In the genomic region with DNA sequence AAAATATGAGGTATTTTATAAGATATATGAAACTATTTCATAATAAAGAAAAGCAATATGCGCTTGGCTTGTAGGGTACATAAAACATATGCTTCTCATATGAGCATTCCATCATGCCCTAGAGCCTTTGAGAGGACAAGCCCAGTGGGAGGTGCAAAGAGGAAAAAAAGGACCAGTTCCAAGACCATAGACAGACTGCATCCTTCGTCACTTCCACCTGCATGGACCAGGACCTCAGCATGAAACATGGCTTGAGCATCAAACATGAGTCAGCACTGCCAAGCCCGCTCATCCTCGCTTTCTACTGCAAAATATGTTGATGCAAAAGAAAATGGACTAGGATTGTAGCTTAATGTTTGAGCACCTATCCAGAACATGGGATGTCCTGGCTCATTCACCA, we compare ENCODE assay signal across 13 mouse cellular contexts.
"Had no signal": no experiment of that assay in that cellular context is flagged by ENCODE, and none has a peak within 500 bp of the region (broad histone marks: within the 10 kb centered on the region; RNA-seq: fewer than 3 reads in every experiment).

No protein-coding gene starts in this region.

- H3K9ac ChIP-seq: limb, embryonic 15.5 days; liver, embryonic 12.5 days; lung, embryonic 14.5 days; midbrain, embryonic 15.5 days; neural tube, embryonic 12.5 days had no signal

- H3K36me3 ChIP-seq: limb, embryonic 15.5 days; liver, embryonic 12.5 days; midbrain, embryonic 15.5 days; neural tube, embryonic 12.5 days had no signal

- H3K27me3 ChIP-seq: liver, embryonic 12.5 days; midbrain, embryonic 15.5 days; neural tube, embryonic 12.5 days had no signal

- H3K4me1 ChIP-seq: limb, embryonic 15.5 days; liver, embryonic 12.5 days; neural tube, embryonic 12.5 days had no signal

- H3K27ac ChIP-seq: kidney, postnatal 0 days; limb, embryonic 15.5 days; liver, embryonic 12.5 days; midbrain, embryonic 15.5 days; neural tube, embryonic 12.5 days had no signal

- H3K4me3 ChIP-seq: limb, embryonic 15.5 days; liver, embryonic 12.5 days; midbrain, embryonic 15.5 days; neural tube, embryonic 12.5 days had no signal

- H3K9me3 ChIP-seq: limb, embryonic 15.5 days; liver, embryonic 12.5 days; midbrain, embryonic 15.5 days; neural tube, embryonic 12.5 days had no signal

- DNase-seq: kidney, adult 9 months; kidney, postnatal 36 days; layer of hippocampus, adult 9-11 months; lung, embryonic 14.5 days; lung, postnatal 10 days; lung, postnatal 4 days; retina, postnatal 1 day; thymus, postnatal 36 days had no signal
